Mouse (Mus musculus): ENCODE results near the gene Sytl2. TPM values are rescaled to one million over a fixed set of nuclear protein-coding genes. Genes with fewer than 3 reads are reported as not detected.

Sytl2 gene
- 1 to 10 TPM; 5.1 to 5.3 TPM for total RNA-seq (2021)
- long read RNA-seq, experiment 1, partial matches to known transcripts, result 2 of 5 reads
- long read RNA-seq, experiment 1, other reads (novel, unspliced or antisense), result 1 of 5 reads
- long read RNA-seq, experiment 2, partial matches to known transcripts, result 2 of 3 reads
- long read RNA-seq, experiment 2, other reads (novel, unspliced or antisense), result 0 of 3 reads

DNA sequence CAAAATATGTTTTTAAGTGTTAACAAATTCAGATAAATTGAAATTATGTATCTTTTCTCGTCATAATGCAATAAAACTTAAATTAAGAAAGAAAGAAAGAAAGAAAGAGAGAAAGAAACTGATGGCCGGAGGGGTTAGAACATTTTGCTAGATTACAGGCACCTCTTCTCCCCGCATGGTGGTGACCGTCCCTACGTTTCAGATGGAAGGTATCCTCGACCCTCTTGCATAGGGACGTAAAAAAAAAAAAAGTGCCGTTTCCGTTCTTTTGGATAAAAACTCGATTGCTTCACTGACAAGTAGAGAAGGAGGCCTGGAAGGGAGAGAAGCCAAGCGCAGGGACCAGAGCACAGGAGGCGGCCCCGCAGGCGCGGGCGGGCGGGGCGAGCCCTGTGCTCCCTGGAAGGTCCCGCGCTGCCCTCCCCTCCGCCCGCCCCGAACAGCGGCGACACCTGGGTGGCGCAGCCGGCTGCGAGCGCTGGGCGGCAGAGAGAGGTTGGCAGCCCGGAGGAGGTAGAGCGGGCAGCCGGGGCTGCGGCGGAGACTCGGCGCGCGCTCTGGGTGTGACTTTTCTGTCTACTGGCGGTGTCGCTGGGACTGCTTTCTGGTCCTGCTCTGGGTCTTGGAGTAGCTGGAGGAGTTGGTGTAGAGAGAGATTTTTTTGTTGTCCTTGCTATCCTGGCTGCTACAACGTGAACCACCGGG is at the start of gene Sytl2:
Gene Sytl2, plus strand, starts transcription at position 311 of the 705 bp plus-strand sequence.
- intact Hi-C loops (cut with DNase I), result loop anchor here (5.0 kb wide), 1 partner anchor 100 kb away; no protein-coding TSS in a partner anchor
- peak; percentile 31 to 54 for DNase-seq

- no peak for DNase-seq
- intact Hi-C loops (cut with DNase I), result no loop called here
Observed at GRCm38 (mm10) chr7:90252946-90253345, 49.1 kb upstream of the Sytl2 start.

- no peak for DNase-seq
- intact Hi-C loops (cut with DNase I), result no loop called here
Observed at GRCm38 (mm10) chr7:90258701-90259100, 43.4 kb upstream of the Sytl2 start.

GRCm38 (mm10) chr7:90259899-90260298 is 42.2 kb upstream of the Sytl2 start:
- intact Hi-C loops (cut with DNase I), result no loop called here

DNA sequence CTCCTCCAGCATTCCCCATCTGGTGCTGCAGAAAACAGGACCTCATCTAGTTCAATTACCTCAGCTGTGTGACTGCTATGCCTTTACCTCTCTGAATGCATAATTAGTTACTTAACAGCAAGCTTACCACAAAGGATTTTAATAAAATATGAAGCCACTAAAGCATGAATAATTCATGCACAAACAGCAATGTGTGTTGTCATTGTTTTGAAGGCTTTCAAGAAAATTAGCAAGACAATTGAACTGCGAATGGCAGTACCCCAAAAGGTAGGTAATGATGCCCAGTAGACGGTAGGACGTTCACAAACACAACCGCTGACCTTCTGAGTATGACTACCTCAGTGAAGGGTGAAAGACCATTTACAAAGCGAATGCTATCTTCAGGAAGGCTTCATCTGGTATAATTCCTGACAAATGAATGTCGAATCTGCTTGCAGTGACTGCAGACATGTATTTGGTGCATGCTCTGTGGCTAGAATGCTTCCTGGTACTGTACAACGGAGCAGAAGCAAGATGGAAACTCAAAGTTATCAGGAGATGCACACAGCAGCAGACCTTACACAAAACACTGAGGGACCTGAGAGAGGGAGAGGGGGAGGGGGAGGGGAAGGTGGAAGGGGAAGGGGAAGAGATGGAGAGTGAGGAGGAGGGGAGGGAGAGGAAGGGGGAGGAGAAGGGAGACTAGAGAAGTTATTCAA is 40.0 kb upstream of the Sytl2 start:
- intact Hi-C loops (cut with DNase I), result no loop called here
- DNase-seq, result no peak

More at GRCm38 (mm10) chr7:90259899-90260298, 42.2 kb upstream of the Sytl2 start:
- DNase-seq, result no peak

DNA sequence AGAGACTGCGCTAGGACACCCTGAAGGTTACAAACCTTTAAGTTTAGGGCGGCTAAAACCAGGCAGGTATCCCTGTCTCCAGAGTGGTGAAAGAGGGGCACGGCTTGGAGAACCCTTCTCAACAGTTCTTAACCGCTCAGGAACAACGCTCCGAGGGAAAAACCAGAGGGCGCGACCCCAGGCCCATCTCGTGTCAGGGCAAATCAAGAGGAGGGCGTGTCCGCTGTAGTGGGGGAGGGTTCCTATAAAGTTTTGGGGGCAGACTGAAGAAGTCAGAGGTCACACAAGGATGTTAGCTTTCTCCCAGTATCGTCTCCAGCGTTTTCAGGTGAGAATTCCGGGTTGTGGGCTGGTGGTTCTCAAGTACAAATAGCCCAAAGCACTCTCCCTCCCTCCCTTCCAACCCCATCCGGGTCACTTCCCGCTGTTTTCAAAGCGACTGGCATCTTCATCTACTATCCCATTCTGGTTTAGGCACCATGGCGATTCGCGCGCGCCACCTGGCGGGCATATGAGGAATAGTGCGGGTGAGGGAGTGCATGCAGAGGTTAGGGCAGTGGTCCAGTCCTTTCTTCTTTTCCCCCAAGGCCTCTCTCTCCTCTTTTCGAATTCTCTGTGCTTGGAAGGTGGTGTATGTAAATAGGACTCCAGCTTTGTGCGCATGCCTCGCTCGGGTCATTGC is 36.6 kb upstream of the Sytl2 start, which contains the start of gene Ccdc83:
Gene Ccdc83, minus strand, starts transcription at position 489 of the 682 bp plus-strand sequence.
- DNase-seq, result peak; percentile 72 to 84
- intact Hi-C loops (cut with DNase I), result loop anchor here (2.0 kb wide), 1 partner anchor 267 kb away; no protein-coding TSS in a partner anchor

- no peak for DNase-seq
- intact Hi-C loops (cut with DNase I), result no loop called here
Observed at GRCm38 (mm10) chr7:90270141-90270540, 31.9 kb upstream of the Sytl2 start.

DNA sequence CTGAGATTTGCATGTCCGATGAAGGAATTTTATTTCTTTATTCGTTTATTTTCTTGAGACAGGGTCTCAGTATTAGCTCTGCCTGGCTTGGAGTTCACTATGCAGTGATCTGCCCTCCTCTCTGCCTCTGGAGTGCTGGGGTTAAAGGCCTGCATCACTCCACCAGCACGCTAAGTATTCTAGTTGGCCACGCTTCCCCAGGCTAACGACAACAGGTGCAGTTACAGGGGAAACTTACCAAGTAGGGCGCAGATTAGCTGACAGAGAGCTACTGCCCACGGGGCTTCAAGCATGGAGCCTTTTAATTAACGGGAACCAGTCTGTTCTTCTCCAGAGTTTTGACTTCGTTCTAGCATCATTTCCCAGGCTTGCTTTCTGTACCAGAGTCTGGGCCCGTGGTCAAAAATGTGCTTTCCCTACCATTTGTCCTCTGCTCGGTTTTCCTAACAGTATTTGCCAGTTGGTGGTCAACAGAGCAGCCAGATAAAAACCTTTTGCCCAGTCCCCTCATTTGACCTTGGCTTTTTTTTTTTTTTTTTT is 27.4 kb upstream of the Sytl2 start:
- DNase-seq, result peak in 1 of 2 experiments; percentile 18
- intact Hi-C loops (cut with DNase I), result no loop called here

DNA sequence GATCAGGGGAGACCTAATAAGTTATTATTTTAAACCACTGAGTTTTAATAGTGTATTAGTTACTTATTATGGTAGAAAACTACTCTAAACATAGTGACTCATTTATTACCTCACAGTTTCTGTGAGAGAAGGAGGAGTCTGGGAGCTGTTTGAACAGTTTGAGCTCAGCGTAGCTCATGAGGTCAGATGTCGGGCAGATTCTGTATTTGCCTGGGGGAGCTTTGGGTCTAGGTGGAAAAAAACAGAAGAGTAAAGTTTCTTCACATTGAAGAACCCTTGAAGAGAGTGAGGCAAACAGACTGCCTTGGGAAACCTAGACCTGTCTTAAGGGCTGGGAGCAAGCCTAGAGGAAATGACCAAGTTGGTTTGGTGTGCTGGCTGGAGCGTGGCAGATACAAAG is 24.8 kb upstream of the Sytl2 start:
- DNase-seq, result no peak
- intact Hi-C loops (cut with DNase I), result no loop called here

GRCm38 (mm10) chr7:90277769-90278168 is 24.3 kb upstream of the Sytl2 start:
- no peak for DNase-seq
- intact Hi-C loops (cut with DNase I), result no loop called here

DNA sequence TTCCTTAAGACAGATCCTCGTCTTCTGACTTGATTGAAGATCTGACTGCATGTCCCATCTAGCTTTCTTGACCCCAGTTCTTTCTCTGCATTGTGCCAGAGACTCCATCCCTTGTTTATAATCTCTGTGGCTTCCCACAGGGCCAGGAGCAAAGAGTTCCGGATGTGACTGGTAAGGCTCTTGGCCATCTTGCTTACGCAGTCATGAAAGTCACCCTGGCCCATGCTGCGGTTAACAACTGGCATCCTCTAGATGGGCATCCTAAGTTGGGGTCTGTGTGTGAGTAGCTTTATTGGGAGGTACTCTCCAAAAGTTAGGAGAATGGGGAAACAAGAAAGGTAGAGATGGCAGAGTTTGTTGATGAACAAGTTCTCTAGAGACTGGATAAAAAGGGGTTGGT is 22.9 kb upstream of the Sytl2 start:
- no peak for DNase-seq
- intact Hi-C loops (cut with DNase I), result no loop called here

GRCm38 (mm10) chr7:90280274-90280875 is 21.7 kb upstream of the Sytl2 start:
- DNase-seq, result no peak
- intact Hi-C loops (cut with DNase I), result loop anchor here (5.0 kb wide), 1 partner anchor 127 kb away; no protein-coding TSS in a partner anchor

GRCm38 (mm10) chr7:90280878-90281277 is 21.2 kb upstream of the Sytl2 start:
- DNase-seq, result no peak
- intact Hi-C loops (cut with DNase I), result loop anchor here (5.0 kb wide), 1 partner anchor 126 kb away; no protein-coding TSS in a partner anchor

GRCm38 (mm10) chr7:90281759-90282546 is 20.1 kb upstream of the Sytl2 start:
- intact Hi-C loops (cut with DNase I), result loop anchor here (5.0 kb wide), 1 partner anchor 125 kb away; no protein-coding TSS in a partner anchor
- no peak for DNase-seq

GRCm38 (mm10) chr7:90282786-90283185 is 19.3 kb upstream of the Sytl2 start:
- no peak for DNase-seq
- intact Hi-C loops (cut with DNase I), result loop anchor here (5.0 kb wide), 1 partner anchor 125 kb away; no protein-coding TSS in a partner anchor

DNA sequence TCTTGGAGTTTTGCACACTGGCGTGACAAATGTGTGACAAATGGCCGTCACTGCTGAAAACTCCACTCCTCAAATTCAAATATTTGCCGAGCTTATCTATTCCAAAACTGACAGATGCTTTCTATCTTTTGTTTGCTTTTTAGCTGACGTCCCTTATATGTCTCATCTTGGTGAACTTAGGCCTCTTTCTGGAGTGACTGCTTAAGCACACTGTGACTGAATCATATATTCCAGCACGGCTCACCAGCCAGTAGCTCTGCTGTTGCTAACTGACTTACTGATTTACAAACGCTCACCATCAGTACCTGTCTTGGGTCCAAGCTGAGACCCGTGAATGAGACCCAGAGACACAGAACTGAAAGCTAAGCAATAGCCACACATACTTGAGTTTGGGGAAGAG is 17.3 kb upstream of the Sytl2 start:
- intact Hi-C loops (cut with DNase I), result loop anchor here (5.0 kb wide), 1 partner anchor 123 kb away; no protein-coding TSS in a partner anchor
- no peak for DNase-seq

DNA sequence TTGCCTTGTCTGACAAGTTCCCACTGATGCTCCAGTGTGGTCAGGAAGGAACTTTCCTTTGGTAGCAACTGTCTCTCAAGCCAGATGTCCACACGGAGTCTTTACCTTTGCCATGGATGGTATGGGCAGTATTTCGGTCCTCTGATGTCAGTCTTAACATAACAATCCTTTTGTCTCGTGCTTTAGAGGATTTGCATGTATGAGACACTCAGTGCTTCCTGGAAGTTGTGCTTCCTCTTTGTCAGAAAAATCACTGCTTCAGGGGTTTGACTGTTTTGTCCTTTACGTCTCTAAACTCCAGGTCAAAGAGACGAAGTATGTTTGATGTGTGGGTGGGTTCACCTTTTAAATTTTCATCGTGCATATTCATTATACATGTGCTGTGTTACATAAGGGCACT is 10.2 kb upstream of the Sytl2 start:
- DNase-seq, result no peak
- intact Hi-C loops (cut with DNase I), result no loop called here

DNA sequence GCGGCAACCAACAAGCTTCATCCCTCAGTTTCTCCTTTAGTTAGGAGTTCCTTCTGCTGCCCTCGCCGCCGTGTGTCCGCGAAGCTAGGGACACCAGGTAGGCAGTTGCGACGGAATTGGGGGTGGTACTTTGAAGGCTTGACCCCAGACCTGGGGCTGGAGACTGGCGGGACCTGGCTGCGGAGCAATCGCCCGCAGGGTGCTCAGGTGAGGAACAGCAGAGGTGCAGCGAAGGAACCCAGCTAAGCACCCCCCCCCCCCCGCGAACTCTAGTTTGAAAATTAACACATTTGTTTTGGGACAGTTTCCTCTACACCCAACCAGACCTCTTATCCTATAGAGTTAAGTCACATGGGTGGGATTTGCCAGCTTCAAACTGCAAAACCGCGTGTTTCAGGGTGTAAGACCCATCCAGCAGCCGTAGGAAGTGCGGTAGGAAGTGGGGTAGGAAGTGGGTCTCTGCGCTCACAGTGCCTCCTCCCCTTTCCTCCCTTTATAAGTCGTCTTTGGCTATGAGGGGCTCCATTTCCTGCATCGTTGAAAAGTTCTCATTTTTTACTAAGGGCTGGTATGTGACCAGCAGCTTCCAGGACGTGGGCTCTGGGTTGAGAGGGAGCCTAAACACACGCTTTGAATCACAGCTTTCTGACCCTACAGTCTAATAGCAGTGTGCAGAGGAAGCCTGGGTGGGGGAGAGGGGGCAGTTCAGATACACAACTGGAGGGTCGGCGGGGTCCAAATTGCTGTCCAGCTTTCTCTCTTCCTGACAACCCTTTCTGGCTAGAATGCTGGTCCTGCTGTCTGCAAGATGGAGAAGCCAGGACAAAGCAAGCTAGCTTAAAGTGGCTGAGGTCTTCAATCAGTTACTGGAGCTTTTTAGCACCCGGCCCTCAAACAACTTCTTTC is 848 bp downstream of the Sytl2 start:
- intact Hi-C loops (cut with DNase I), result loop anchor here (5.0 kb wide), 1 partner anchor 99 kb away; no protein-coding TSS in a partner anchor
- DNase-seq, result no peak

All from gastrocnemius, postnatal 36 days (tissue).